Mouse (Mus musculus): ENCODE measurements around the gene Rab11a. TPM values are rescaled to one million over a fixed set of nuclear protein-coding genes. Genes with fewer than 3 reads are reported as not detected.

Gene Rab11a
- polyA plus RNA-seq, 1 experiment from 2014 or later = 346 TPM

Small RNA genes within 50 kb of the gene (microRNA-seq; reads per million reads assigned to microRNA genes)
- gene Gm47308 = not detected

Other genes starting within 250 kb of the Rab11a start
- gene Dennd4a, start 73.6 kb upstream of the Rab11a start, polyA plus RNA-seq (2016; fragmentation: Nextera tagmentation; extraction: Ambion mirVana) = 5.4 and 8.0 TPM in 2 replicates
- gene Slc24a1, start 213.8 kb upstream of the Rab11a start, polyA plus RNA-seq (2016; fragmentation: Nextera tagmentation; extraction: Ambion mirVana) = 0.05 TPM in 2 replicates
- 45.2 and 48.6 TPM in 2 replicates for gene Ints14, start 223.1 kb upstream of the Rab11a start, polyA plus RNA-seq (2016; fragmentation: Nextera tagmentation; extraction: Ambion mirVana)

Data from heart, embryonic 12.5 days (tissue).